Mouse (Mus musculus): ENCODE results near the gene Ntng2.

- no peak for TF ChIP-seq CTCF (IDR thresholded peaks at IDR 0.05; ENCODE audit: extremely low read depth, insufficient read length, insufficient replicate concordance, low read depth, low read length)
- TF ChIP-seq POLR2A (IDR thresholded peaks at IDR 0.05; ENCODE audit: low read depth, low read length), result no peak
These were observed 5.9 kb downstream of the Ntng2 start for GRCm38 (mm10) chr2:29246891-29247290.
